Mouse (Mus musculus) small intestine, adult 2 months (tissue): ENCODE results near the gene Foxp1.

ENCODE experiments used
- CTCF ChIP-seq: fragments of 200-500 bp; IDR thresholded peaks from 2 replicates; pipeline ENCODE4 v1.5.1; 2012; ENCODE audit warnings: low read depth, mild to moderate bottlenecking, control low read depth, inconsistent platforms, low read length, moderate library complexity, mixed read lengths; ENCODE audit not compliant: insufficient replicate concordance, insufficient read length; ENCODE audit errors: extremely low read depth
- POLR2A ChIP-seq: fragments of 200-500 bp; IDR thresholded peaks from 2 replicates; pipeline ENCODE4 v1.6.1; 2012; ENCODE audit warnings: low read depth, mild to moderate bottlenecking, control low read depth, inconsistent platforms, low read length, moderate library complexity

DNA sequence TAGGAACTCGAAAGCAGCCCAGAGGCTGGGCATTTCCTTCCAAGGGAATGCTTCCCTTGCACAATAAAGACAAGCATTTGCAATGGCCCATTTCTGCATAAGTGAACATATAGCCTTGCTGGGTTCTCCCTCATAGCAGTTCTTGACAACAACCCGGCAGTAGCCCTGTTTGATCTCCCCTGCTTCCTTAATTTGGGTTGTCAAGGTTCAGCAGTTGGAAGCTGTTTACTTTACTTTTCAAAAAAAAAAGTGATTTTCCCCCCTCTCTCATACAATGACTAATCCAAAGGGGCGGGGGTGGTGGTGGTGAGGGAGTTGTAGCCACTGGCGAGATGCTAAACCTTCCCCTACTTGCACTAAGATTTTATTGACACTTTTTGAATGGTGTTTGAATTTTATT lies 3.5 kb downstream of the Foxp1 start:
- TF ChIP-seq POLR2A (no peak), CTCF (no peak)
